Mouse (Mus musculus): ENCODE data around the gene Stard9.

- no peak for TF ChIP-seq POLR2A (IDR thresholded peaks at IDR 0.05; ENCODE audit: extremely low read depth, insufficient read depth, low read length)
- no peak for TF ChIP-seq CTCF (IDR thresholded peaks at IDR 0.05; ENCODE audit: low read depth, low read length)
These were observed 24.0 kb downstream of the Stard9 start for GRCm38 (mm10) chr2:120652925-120653284.

Data from liver, adult 2 months (tissue).